Mouse (Mus musculus): Measurements from ENCODE around the gene Lrmda.

- TF ChIP-seq CTCF (IDR thresholded peaks at IDR 0.05; ENCODE audit: extremely low read depth, insufficient read depth, low read length): no peak
- TF ChIP-seq POLR2A (IDR thresholded peaks at IDR 0.05; ENCODE audit: extremely low read depth, insufficient read depth, low read length): no peak
Observed at GRCm38 (mm10) chr14:22181508-22181907, 162.0 kb downstream of the Lrmda start.
